Mouse (Mus musculus): ENCODE measurements around the gene Tmem63c. TPM values are rescaled to one million over a fixed set of nuclear protein-coding genes. Genes with fewer than 3 reads are reported as not detected.

Tmem63c gene
- total RNA-seq, 2 experiments from 2014 or later: 1.6 TPM

DNA sequence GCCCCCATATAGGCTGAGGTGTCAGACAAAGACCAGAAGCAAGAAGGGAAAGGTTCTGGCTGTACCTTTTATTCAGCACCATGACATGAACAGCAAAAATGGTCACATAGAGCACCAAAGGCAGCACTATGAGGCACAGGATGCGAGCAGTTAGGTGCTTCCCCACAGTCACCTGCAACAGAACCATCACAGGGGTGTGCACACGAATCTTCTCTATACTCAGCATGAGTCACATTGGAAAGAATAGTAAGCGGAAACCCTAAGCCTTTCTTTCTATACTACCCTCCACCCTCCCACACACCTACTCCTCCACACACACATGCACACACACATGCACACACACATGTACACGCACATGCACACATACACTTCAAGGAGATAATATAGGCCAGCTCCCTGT, 109.1 kb downstream of the Tmem63c start:
- DNase-seq (ENCODE audit: low spot score in 2 of 2): no peak

DNA sequence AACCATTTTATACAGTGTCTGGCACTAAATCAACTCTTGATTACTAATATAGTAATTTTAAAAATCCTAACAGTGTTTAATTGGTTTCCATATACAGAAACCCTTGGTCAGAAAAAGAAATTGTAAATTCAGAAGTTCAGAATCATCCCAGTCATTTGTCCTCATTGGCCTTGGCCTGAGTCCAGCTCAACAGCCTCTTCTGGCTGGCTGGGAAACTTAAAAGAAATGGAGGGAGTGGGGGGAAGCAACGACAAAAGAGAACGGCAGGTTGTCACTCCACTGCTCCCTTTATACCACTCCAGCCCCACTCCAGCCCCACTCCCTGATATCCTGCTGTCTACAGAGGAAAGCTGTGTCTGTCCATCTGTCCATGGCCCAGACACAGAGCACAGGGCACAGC, 110.0 kb downstream of the Tmem63c start:
- peak in 1 of 2 experiments; percentile 34 for DNase-seq (ENCODE audit: low spot score in 2 of 2)

DNA sequence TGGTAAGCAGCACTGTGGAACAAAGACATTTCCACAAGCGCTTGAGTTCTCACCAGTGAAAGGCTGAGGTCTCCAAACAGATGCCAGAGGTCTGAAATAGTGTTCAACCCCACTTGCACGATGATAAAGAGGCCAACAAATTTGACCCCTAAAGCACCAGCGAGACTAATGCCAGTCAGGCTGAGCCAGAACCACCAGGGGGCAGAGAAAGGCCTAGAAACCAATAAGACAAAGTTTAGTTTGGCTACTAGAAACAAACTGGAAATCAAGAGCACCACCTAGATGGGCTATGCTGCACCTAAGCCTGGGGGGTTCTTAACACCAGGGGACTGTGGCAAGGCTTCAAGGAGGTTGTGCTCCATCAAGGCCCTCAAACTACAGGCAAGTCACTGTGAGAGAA, 110.5 kb downstream of the Tmem63c start:
- peak in 1 of 2 experiments; percentile 36 for DNase-seq (ENCODE audit: low spot score in 2 of 2)

DNA sequence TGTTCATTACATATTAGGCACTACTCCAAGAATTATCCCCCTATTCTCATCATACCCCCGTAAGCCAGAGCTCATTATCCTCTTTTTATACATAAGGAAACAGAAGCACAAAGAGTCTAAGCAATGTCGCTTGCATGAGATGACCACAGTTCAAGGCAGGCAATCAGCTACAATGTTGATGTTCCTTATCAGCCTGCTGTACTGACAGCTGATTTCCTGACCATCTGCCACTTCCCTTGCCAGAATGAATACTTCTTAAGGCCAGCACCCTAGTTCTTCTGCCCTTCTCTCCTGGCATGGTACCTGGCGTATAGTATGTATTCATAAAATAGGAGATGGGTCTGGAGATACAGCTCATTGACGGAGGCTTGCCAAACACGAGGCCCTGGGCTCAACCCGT, 111.1 kb downstream of the Tmem63c start:
- no peak for DNase-seq (ENCODE audit: low spot score in 2 of 2)

DNA sequence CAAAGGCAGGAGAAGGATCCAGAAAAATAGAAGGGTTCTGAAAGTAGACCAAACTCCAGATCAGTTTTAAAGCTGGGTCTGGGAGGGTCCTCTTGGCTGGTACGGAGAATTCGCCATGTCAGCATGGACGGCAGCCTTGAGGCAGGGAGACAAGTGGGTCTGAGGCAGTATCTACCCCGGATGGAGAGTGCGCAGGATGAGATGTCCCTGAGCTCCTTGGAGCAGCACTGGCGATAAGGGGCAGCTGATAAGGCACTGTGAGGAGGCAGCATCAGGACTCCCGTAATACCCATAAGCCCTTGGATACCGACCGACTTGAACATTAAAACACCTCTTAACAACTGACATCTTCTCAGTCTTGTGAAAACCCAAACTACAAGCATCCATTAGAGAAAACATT, 111.6 kb downstream of the Tmem63c start:
- no peak for DNase-seq (ENCODE audit: low spot score in 2 of 2)

DNA sequence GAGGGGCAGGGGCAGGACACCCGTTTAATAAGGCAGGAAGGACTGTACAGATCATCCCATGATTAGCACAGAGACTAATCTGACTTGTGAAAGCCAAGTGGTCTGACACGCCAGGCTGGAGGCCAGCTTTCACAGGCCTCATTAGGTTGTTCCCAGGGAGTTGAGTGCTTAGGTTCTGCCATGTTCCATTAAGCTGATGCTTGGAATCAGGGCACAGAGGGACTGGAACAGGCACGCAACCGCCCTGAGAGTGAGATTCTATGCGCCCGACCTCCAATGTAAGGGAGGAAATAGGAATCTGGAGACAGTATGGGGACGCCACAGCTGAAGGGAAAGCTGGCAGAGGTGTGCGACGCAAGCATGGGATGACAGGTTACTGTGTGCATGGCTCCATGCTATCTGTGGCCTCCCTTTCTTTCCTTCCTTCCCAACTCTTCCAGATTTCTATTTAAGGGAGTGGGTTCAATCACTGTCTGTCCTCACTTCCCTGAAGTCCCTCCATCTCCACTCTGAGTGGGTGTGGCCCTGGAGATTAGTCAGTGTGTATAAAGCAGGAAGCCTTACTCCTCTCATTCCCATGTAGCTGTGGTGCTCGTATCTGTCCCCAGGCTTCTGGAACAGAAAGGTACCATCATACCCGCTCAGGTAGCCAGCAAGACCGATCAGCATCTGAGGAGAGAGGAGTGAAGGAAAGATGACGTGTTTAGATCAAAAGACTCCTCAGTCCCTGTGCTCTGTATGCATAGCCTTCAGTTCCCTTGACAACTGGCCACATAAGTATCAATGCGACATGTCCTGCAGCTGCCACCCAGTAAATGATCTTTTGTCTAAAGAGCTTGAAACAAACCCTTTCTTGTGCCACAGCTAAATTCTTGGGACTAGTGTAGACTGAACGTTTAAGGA, 116.5 kb downstream of the Tmem63c start:
- no peak for DNase-seq (ENCODE audit: low spot score in 2 of 2)

DNA sequence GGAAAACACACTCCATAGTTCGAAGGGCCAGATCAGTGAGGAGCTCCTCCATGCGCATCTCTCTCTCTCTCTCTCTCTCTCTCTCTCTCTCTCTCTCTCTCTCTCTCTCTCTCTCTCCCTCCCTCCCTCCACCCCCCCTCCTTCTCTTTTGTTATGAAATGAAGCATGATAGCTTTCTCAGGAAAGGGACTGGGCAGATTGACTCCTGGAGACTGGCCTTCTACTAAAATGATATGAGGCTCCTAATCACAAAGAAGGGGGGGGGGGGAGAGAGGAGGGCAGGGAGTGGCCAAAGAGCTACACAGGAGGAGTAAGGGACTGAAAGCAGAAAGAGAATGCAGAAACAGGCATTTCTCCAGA, 117.2 kb downstream of the Tmem63c start:
- no peak for DNase-seq (ENCODE audit: low spot score in 2 of 2)

DNA sequence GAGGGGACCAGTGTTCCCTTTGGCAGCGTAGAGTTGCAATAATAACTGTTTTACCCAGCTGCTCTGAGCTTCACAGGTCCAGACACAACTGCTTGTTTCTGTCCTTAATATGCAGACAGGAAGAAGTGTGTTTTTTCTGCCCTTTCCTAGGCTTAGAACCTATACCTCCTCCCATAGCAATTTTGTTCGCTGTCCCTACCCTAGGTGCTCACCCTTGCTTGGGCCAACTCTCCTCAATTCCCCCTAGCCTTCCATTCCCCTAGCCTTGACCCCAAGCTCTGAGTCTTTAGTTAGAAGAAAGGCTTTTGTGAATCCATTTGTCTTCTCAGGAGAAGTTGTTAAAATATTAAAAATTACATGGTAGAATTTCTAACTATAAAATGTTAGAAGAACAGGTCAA, 117.6 kb downstream of the Tmem63c start:
- DNase-seq (ENCODE audit: low spot score in 2 of 2): no peak

Small RNAs within 50 kb of the gene (microRNA-seq; reads per million reads assigned to microRNA genes)
- 0 reads per million in 2 experiments for gene Gm25847 (ENCODE audit: borderline number of aligned reads in 2 of 2)

Other genes with a start within 250 kb of the Tmem63c start
- gene Irf2bpl, start 136.5 kb upstream of the Tmem63c start, total RNA-seq (2021): 10 to 100 TPM; 61.0 to 61.4 TPM
- 10 to 100 TPM; 21.8 to 28.5 TPM for gene Cipc, start 74.3 kb upstream of the Tmem63c start, total RNA-seq (2021)
- gene Zdhhc22, start 30.9 kb upstream of the Tmem63c start, total RNA-seq (2021): 1 to 10 TPM; 1.0 to 2.2 TPM
- 1 to 10 TPM; 3.5 to 4.2 TPM for gene Ngb, start 81.2 kb downstream of the Tmem63c start, total RNA-seq (2021)
- 100 to 1,000 TPM; 118 to 163 TPM for gene Gstz1, start 125.8 kb downstream of the Tmem63c start, total RNA-seq (2021)
- 10 to 100 TPM; 10.8 to 13.3 TPM for gene Pomt2, start 126.6 kb downstream of the Tmem63c start, total RNA-seq (2021)
- 1 to 10 TPM; 1.4 to 1.7 TPM for gene Samd15, start 178.4 kb downstream of the Tmem63c start, total RNA-seq (2021)
- gene Tmed8, start 179.1 kb downstream of the Tmem63c start, total RNA-seq (2021): 10 to 100 TPM; 23.5 to 32.1 TPM
- under 1 TPM; 0.67 to 0.76 TPM for gene Noxred1, start 217.4 kb downstream of the Tmem63c start, total RNA-seq (2021)
- gene Vipas39, start 244.9 kb downstream of the Tmem63c start, total RNA-seq (2021): 10 to 100 TPM; 35.9 to 40.3 TPM
- 100 to 1,000 TPM; 235 to 276 TPM for gene Ahsa1, start 245.1 kb downstream of the Tmem63c start, total RNA-seq (2021)

Measured in adrenal gland, adult 18-20 months (tissue).